Mouse (Mus musculus): ENCODE results near the gene Unc93a. TPM values are rescaled to one million over a fixed set of nuclear protein-coding genes. Genes with fewer than 3 reads are reported as not detected.
"Not testable (repeated sequence)": the region's sequence is repeated elsewhere in the genome, so short reads cannot be mapped to it uniquely, and the experiment has no call there.

Gene Unc93a
- polyA plus RNA-seq, 1 experiment from 2014 or later = not detected

DNA sequence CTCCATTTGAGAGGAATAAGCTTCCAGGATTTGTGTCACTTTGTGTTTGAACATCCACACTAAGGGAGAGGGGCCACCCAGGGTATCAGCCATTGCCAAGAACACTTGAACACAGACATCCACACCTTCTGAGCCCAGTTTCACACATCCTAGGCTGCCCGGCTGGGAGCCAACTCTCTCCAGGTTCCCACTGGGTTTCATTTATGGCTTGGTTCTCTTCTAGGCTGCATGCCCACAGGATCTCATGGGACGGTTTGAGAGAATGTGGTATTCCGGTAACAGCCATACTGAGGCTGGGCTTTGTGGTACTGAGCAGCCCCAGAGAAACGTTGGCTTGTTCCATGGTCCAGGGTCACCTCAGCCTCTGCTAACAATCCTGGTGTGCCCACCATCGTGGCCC lies 25.0 kb downstream of the Unc93a start:
- DNase-seq (ENCODE audit: low spot score); ATAC-seq (ENCODE audit: insufficient number of reproducible peaks, low FRiP score, low TSS enrichment, low read depth): not testable (repeated sequence)

DNA sequence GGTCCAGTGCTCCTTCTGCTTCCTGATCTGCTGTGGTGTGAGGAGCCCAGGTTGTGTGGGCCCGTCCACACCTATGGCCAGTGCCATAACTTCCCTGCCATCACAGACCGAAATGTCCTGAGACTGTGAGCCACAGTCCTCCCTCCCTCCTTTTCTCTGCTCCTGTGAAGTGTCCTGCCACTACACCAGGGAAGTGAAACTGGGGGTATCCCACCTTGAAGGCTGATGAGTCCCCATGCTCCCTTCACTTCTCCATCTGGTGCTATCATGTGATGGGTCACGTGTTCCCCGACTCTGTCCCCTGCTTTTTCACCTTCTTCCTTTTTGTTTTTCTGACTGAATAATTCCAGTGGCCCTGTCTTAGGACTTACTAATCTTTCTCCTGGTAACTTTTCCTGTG lies 38.6 kb downstream of the Unc93a start:
- WGBS = 78% methylated on average over 2 of the region's 4 CpGs
- not testable (repeated sequence) for ATAC-seq (ENCODE audit: insufficient number of reproducible peaks, low FRiP score, low TSS enrichment, low read depth); H3K4me1 ChIP-seq (ENCODE audit: control insufficient read depth, insufficient read depth, low read length); H3K27me3 ChIP-seq (ENCODE audit: control insufficient read depth, insufficient read depth, low read length); H3K9ac ChIP-seq (ENCODE audit: low read length); H3K4me3 ChIP-seq (ENCODE audit: low read depth, low read length); H3K36me3 ChIP-seq (ENCODE audit: control insufficient read depth, insufficient read depth, low read length); H3K27ac ChIP-seq (replicated peaks; ENCODE audit: low read depth, low read length); H3K4me2 ChIP-seq (ENCODE audit: low read depth, severe bottlenecking); H3K9me3 ChIP-seq (ENCODE audit: control insufficient read depth, low read length); DNase-seq (ENCODE audit: low spot score)

More for the DNA sequence above, 25.0 kb downstream of the Unc93a start:
- not testable (repeated sequence) for H3K9me3 ChIP-seq (ENCODE audit: control insufficient read depth, low read length); H3K4me3 ChIP-seq (ENCODE audit: low read depth, low read length); H3K27ac ChIP-seq (replicated peaks; ENCODE audit: low read depth, low read length); H3K9ac ChIP-seq (ENCODE audit: low read length); H3K36me3 ChIP-seq (ENCODE audit: control insufficient read depth, insufficient read depth, low read length); H3K27me3 ChIP-seq (ENCODE audit: control insufficient read depth, insufficient read depth, low read length); H3K4me1 ChIP-seq (ENCODE audit: control insufficient read depth, insufficient read depth, low read length); H3K4me2 ChIP-seq (ENCODE audit: low read depth, severe bottlenecking)
- WGBS = 93% methylated on average over 4 of the region's 5 CpGs

DNA sequence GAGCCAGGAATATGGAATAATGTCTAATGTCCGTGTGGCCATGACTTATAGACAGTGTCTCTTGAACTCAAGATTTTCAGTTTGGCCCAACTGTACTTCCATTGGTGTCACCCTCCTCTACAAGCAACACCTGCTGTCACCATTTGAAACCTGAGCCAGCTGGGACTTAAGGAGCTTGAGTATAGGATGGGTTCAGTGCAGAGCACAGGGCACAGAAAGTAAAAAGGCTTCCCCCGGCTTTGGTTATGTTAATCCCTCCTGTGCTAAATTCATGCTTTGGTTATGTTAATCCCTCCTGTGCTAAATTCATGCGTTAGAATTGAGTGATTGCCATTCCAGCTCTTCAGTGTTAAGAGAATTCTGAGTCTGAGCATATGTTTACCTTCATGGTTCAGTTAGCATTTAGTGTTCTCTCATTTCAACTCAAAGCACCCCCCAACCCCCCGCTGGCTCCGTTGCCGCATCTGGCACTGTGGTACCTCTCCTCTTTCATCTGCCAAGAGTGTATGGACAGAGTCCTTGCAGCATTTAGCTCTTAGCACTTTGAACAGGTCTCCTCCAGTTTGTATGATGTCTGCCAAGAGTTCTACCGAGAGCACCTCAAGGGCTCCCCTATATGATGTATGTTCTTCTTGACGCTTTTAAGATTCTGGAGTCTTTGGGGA lies 39.4 kb downstream of the Unc93a start:
- not testable (repeated sequence) for H3K9ac ChIP-seq (ENCODE audit: low read length); DNase-seq (ENCODE audit: low spot score); H3K9me3 ChIP-seq (ENCODE audit: control insufficient read depth, low read length); H3K4me1 ChIP-seq (ENCODE audit: control insufficient read depth, insufficient read depth, low read length); H3K36me3 ChIP-seq (ENCODE audit: control insufficient read depth, insufficient read depth, low read length); H3K27me3 ChIP-seq (ENCODE audit: control insufficient read depth, insufficient read depth, low read length); H3K4me2 ChIP-seq (ENCODE audit: low read depth, severe bottlenecking); H3K4me3 ChIP-seq (ENCODE audit: low read depth, low read length); H3K27ac ChIP-seq (replicated peaks; ENCODE audit: low read depth, low read length); ATAC-seq (ENCODE audit: insufficient number of reproducible peaks, low FRiP score, low TSS enrichment, low read depth)
- WGBS = 70% methylated on average over 5 of the region's 8 CpGs

DNA sequence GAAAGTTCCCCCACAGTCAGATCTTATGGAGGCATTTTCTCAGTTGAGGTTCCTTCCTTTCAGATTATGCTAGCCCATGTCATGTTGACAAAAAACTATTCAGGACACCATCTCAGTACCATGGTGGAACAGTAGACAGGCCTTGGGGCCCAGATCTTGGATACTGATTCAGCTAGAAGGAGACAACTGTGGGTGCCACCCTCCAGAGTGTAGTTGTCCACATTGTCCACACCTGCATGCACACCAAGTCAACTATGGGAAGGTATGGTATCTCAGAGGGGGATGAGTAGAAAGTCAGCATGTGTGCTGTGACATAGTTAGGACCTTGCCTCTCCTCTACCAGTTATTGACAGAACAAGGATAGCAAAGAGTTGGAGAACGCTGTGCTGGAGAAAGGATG lies 40.1 kb downstream of the Unc93a start:
- not testable (repeated sequence) for H3K9ac ChIP-seq (ENCODE audit: low read length); H3K4me1 ChIP-seq (ENCODE audit: control insufficient read depth, insufficient read depth, low read length); H3K36me3 ChIP-seq (ENCODE audit: control insufficient read depth, insufficient read depth, low read length); H3K4me2 ChIP-seq (ENCODE audit: low read depth, severe bottlenecking); H3K27ac ChIP-seq (replicated peaks; ENCODE audit: low read depth, low read length); H3K27me3 ChIP-seq (ENCODE audit: control insufficient read depth, insufficient read depth, low read length); H3K9me3 ChIP-seq (ENCODE audit: control insufficient read depth, low read length); DNase-seq (ENCODE audit: low spot score); H3K4me3 ChIP-seq (ENCODE audit: low read depth, low read length)
- no CpG with 5 or more reads among the region's 1 CpGs for WGBS
- peak; percentile 47; the same call in 1 of the 2 replicates for ATAC-seq (ENCODE audit: insufficient number of reproducible peaks, low FRiP score, low TSS enrichment, low read depth)

DNA sequence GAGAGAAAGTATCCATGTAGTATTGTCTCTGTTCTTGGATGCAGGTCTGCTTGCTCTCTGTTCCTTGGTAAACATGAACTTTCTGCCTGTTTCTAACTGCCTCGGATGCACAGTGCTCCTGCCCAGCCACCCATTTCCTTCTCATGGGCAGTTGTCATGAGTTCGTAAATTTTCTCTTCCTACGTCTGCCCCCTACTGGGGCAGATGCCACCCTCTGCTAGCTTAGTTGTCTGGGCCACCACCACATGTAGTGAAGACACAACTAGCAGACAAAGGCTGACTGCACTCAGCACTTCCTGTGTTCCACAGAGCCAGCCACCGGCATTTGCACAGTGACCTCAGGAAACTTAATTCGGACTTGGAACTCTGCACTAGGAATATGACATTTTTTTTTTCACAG lies 62.4 kb downstream of the Unc93a start:
- ATAC-seq (ENCODE audit: insufficient number of reproducible peaks, low FRiP score, low TSS enrichment, low read depth); H3K27me3 ChIP-seq (ENCODE audit: control insufficient read depth, insufficient read depth, low read length); H3K4me1 ChIP-seq (ENCODE audit: control insufficient read depth, insufficient read depth, low read length); H3K9ac ChIP-seq (ENCODE audit: low read length); H3K4me3 ChIP-seq (ENCODE audit: low read depth, low read length); DNase-seq (ENCODE audit: low spot score); H3K27ac ChIP-seq (replicated peaks; ENCODE audit: low read depth, low read length); H3K9me3 ChIP-seq (ENCODE audit: control insufficient read depth, low read length); H3K4me2 ChIP-seq (ENCODE audit: low read depth, severe bottlenecking); H3K36me3 ChIP-seq (ENCODE audit: control insufficient read depth, insufficient read depth, low read length): not testable (repeated sequence)
- 64% methylated on average over 3 of the region's 5 CpGs for WGBS

DNA sequence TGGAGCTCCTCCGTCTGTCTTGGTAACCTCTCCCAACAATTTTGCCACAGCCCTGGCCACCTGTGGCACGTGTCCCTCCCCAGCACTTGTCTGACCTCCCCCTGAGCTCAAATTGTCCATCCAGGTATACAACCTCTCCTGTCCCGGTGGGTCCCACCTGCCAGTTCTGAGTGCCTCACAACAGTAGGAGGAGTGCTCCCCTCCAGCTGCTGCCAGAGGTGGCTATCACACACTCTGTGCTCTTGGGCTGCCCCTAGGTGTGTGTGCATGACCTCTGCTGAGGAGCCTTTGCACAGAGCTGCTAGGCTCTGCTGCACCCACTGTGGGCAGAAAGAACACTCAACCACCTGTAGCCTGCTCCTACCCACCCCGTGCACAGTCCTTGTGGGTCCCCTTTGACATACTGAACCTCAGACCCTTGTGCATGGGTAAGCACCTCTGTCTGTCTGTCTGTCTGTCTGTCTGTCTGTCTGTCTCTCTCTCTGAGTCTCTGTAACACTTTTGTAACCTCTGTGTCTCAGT lies 63.7 kb downstream of the Unc93a start:
- 80% methylated on average over 1 of the region's 4 CpGs for WGBS

DNA sequence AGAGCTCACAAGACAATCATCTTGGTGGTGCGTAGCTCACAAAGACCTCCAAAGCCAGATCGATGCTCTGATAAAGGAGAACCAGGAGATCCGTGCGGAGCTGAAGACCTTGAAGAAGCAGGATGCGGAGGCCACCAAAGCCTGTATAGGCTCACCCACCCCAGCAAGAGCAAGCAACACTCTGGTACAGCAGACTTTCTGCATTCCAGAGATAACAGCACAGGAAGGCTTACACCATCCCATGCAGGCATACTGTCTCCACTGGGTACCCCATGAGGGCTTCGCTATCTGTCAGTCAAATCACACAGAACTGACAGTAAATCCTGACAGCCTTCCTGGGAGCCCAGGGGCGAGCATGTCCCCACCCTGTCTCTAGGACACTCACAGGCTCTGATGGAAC lies 68.7 kb downstream of the Unc93a start:
- H3K9me3 ChIP-seq (ENCODE audit: control insufficient read depth, low read length); H3K4me3 ChIP-seq (ENCODE audit: low read depth, low read length); H3K36me3 ChIP-seq (ENCODE audit: control insufficient read depth, insufficient read depth, low read length); ATAC-seq (ENCODE audit: insufficient number of reproducible peaks, low FRiP score, low TSS enrichment, low read depth); H3K9ac ChIP-seq (ENCODE audit: low read length); H3K27ac ChIP-seq (replicated peaks; ENCODE audit: low read depth, low read length); H3K27me3 ChIP-seq (ENCODE audit: control insufficient read depth, insufficient read depth, low read length); DNase-seq (ENCODE audit: low spot score); H3K4me1 ChIP-seq (ENCODE audit: control insufficient read depth, insufficient read depth, low read length); H3K4me2 ChIP-seq (ENCODE audit: low read depth, severe bottlenecking): not testable (repeated sequence)
- WGBS = 95% methylated on average over 2 of the region's 7 CpGs

More for the DNA sequence above, 63.7 kb downstream of the Unc93a start:
- not testable (repeated sequence) for H3K36me3 ChIP-seq (ENCODE audit: control insufficient read depth, insufficient read depth, low read length); H3K27ac ChIP-seq (replicated peaks; ENCODE audit: low read depth, low read length); H3K9me3 ChIP-seq (ENCODE audit: control insufficient read depth, low read length); ATAC-seq (ENCODE audit: insufficient number of reproducible peaks, low FRiP score, low TSS enrichment, low read depth); DNase-seq (ENCODE audit: low spot score); H3K27me3 ChIP-seq (ENCODE audit: control insufficient read depth, insufficient read depth, low read length); H3K4me1 ChIP-seq (ENCODE audit: control insufficient read depth, insufficient read depth, low read length); H3K4me2 ChIP-seq (ENCODE audit: low read depth, severe bottlenecking); H3K4me3 ChIP-seq (ENCODE audit: low read depth, low read length); H3K9ac ChIP-seq (ENCODE audit: low read length)

DNA sequence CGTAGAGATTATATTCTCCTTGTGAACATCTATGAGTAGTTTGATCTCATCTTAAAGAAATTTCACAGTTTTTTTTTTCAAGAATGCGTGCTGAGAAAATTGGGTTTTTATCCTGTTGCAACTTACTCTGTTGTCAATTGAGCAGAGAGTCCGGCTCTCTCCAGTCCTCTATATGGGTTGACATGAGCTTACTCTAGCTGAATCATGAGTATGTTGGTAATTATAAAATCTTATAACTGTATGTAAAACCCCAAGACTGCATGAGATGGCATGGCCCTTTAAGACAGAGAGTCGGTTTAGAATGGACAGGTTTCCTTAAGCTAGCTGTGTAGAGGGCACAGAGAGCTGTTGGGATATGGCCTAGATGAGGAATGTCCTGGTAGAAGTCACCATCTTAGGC lies 70.8 kb downstream of the Unc93a start, which contains the start of gene Tcp10b:
Tcp10b (plus strand) TSS at position 301 of the 400 bp plus-strand sequence.
- WGBS = 90% methylated on average over 4 of the region's 4 CpGs
- H3K4me2 ChIP-seq (ENCODE audit: low read depth, severe bottlenecking); H3K4me1 ChIP-seq (ENCODE audit: control insufficient read depth, insufficient read depth, low read length); H3K9ac ChIP-seq (ENCODE audit: low read length); H3K36me3 ChIP-seq (ENCODE audit: control insufficient read depth, insufficient read depth, low read length); H3K27ac ChIP-seq (replicated peaks; ENCODE audit: low read depth, low read length); H3K9me3 ChIP-seq (ENCODE audit: control insufficient read depth, low read length); H3K27me3 ChIP-seq (ENCODE audit: control insufficient read depth, insufficient read depth, low read length); DNase-seq (ENCODE audit: low spot score); ATAC-seq (ENCODE audit: insufficient number of reproducible peaks, low FRiP score, low TSS enrichment, low read depth); H3K4me3 ChIP-seq (ENCODE audit: low read depth, low read length): not testable (repeated sequence)

Measured in limb, embryonic 11.5 days (tissue).